Mouse (Mus musculus) left cerebral cortex, adult 11 months (tissue): ENCODE data around the gene 4931414P19Rik.
A peak's percentile ranks its signal among the peaks of the same experiment; 100 is the strongest.
"Not testable (repeated sequence)": the region's sequence is repeated elsewhere in the genome, so short reads cannot be mapped to it uniquely, and the experiment has no call there.

ENCODE experiments used
- DNase-seq: peaks from one replicate; pipeline ENCODE4 v3.0.0; 2022; ENCODE audit warnings: low spot score

4931414P19Rik gene

GRCm38 (mm10) chr14:54628103-54628502 is 22.3 kb upstream of the 4931414P19Rik start:
- DNase-seq: no peak

- no peak for DNase-seq
Measured at GRCm38 (mm10) chr14:54624976-54625375, 19.2 kb upstream of the 4931414P19Rik start.

- no peak for DNase-seq
Measured at GRCm38 (mm10) chr14:54623334-54623733, 17.5 kb upstream of the 4931414P19Rik start.

DNA sequence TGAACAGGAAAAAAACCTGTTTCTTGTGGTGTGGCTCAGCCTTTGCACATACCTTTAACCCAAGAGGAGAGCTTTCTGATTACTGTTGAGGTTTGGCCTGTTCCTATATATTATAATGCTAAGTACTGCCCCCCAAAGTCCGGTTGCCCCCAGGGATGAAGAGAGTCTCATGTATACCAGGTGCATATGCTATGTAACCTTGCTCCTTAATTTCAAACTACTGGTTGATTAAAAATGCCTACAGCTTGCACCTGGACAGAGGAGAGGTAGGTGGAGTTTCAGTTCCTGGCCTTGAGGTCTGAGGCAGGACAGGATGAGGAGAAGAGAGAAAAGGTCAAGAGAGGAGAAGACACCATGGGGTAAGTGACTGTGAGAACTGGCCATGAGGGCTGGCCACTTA is 15.3 kb upstream of the 4931414P19Rik start, which contains the start of gene Psmb11:
Psmb11 (plus strand) TSS at position 301 of the 400 bp plus-strand sequence.
- no peak for DNase-seq

DNA sequence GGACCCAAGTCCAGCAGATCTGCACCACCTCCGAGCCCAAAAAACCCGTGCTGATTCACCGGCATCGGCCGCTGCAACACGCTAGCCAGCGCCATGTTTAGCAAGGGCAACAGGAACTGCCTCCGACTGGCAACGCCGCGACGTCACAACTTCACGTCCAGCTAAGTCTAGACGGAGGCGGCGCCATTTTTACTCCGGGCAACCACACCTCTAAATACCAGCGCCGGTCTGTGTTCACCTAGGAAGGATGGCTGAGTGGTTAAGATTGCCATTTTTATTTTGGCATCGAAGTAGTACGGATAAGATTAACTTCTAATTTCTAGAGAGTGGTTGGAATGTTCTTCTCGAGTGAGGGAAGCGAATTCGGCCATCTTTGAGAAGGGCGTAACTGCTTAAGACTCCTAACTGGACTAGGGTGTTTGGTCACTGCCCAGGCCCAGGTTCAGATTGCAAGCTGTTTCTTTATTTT is 12.1 kb upstream of the 4931414P19Rik start, which contains the start of gene Psmb5:
Psmb5 (minus strand) TSS at position 126 of the 469 bp plus-strand sequence.
- peak; percentile 86 for DNase-seq

GRCm38 (mm10) chr14:54617152-54617896 is 11.5 kb upstream of the 4931414P19Rik start:
- no peak for DNase-seq

GRCm38 (mm10) chr14:54616226-54616825 is 10.5 kb upstream of the 4931414P19Rik start:
- DNase-seq: no peak

DNA sequence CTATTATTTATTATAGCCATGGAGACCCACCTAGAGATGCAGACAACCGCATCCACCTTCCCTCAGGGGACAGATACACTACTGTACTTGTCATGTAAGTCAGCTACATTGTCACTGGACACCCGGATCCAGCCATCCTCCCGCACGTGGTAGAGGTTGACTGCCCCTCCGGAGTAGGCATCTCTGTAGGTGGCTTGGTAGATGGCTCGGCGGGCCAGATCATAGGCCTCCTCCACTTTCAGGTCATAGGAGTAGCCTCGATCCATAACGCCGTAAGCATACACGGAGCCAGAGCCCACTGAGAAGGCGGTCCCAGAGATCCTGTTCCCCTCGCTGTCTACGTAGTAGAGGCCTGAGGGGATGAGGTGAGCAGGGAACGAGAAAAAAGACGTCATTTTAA is 8.3 kb upstream of the 4931414P19Rik start:
- DNase-seq: not testable (repeated sequence)

DNA sequence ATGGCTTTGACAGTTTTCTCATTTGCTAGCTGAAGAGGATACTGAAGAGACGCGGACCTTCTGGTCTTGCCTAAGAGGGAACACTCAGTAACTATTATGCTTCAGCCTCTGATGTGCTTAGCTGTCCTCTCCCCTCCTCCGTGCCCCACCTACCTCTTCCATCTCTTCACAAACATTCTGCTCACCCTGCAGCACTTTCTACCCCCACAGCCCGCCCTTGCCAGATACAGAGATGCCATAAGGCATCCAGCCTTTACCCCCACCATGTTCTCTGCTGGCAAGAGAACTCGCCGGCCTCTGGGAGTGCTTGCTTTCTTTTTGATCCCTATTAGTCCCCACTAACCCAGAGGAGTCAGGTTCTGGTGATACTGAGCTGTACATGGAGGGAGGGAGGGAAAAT is 4.9 kb upstream of the 4931414P19Rik start:
- no peak for DNase-seq

- no peak for DNase-seq
Measured at GRCm38 (mm10) chr14:54609962-54610361, 4.2 kb upstream of the 4931414P19Rik start.

DNA sequence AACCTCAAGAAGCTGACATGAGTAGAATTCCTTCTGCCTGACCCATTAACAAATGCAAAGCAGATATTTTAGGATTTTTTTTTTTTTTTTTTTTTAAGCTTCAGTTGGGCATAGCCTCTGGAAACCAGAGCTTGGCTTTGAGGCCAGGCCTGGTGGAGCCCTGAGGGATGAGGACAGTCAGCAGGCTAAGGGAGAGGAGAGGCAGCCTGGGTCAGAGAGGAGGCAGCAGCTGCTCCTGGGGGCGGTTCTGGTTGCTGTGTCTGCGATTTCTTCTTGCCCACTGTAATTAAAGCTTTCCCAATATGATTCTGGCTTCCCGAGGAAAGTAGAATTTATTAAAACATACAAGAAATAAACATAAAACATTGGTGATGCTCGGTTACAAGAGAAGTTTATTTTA is 3.5 kb upstream of the 4931414P19Rik start:
- DNase-seq: no peak

DNA sequence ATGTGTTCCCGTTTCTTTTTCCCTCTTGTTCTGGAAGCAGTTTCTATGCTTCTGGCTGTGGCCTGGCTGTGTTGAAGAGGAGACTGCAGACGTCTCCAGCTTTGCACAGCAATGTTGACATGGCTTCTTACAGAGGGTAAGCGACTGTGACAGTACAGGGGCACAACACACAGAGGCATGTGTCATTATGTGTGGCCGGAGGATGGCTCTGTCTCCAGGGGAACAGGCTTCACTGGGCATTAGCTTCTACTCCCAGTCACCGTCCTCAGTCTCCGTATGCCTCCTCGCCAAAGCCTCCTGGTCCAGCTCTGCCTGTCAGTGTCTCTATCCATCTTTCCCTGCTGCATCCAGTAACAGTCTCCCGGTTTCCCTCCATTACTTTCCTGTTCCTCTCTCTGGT is 1.4 kb upstream of the 4931414P19Rik start:
- no peak for DNase-seq

- DNase-seq: no peak
Measured at GRCm38 (mm10) chr14:54603686-54604085, 2.1 kb downstream of the 4931414P19Rik start.

- peak; percentile 90 for DNase-seq
Measured at GRCm38 (mm10) chr14:54603038-54603654, 2.6 kb downstream of the 4931414P19Rik start.

DNA sequence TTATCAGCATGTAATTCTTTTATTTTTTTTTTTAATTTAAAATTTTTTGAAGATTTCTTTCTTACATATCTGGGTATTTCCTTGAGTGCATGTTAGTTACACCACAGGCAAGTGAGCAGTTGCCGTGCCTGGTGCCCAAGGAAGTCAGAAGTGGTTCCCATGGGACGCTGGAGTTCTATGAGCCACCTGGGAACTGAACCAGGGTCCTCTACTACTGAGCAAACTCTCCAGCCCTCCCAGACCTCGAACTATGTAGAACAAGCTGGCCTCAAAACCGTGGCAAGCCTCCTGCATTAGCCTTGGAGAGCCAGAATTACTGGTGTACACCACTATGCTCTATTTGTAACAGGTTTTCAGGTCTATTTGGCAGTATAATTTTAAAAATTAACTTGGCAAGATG is 3.2 kb downstream of the 4931414P19Rik start:
- DNase-seq: no peak

DNA sequence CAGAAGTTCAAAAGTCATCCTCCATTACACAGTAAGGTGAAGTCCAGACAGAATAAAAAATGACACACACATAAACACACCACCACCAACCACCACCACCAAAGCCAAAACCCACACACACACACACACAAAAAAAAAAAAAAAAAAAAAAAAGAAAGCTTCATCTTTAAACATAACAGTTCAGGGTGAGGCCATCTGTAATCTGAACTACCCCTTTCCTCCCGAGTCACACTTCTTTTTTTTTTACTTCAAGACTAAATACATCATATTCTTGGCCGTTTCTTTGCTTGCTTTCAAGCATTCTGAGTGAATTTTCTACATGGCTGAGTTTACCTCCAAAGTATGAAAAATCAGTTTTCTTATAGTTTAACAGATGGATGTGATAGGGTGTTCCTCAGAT is 4.2 kb downstream of the 4931414P19Rik start:
- no peak for DNase-seq

DNA sequence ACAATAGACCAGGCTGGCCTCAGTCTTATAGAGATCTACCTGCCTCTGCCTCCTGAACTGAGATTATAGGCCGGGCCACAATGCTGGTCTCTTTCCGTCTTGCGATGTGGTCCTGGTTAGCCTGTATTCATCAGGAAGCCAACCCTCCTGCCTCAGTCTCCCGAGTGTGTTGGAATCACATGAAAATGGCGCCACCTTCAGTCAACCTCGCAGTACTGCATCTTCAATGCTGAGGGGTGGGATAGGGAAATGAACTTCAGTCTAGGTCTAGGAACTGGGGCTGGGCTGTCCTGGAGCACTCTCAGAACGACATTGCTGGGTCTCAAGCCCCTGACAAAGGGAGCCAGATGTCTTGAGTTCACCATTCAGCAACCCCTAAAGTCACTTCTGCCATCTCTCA is 8.7 kb downstream of the 4931414P19Rik start:
- DNase-seq: no peak

DNA sequence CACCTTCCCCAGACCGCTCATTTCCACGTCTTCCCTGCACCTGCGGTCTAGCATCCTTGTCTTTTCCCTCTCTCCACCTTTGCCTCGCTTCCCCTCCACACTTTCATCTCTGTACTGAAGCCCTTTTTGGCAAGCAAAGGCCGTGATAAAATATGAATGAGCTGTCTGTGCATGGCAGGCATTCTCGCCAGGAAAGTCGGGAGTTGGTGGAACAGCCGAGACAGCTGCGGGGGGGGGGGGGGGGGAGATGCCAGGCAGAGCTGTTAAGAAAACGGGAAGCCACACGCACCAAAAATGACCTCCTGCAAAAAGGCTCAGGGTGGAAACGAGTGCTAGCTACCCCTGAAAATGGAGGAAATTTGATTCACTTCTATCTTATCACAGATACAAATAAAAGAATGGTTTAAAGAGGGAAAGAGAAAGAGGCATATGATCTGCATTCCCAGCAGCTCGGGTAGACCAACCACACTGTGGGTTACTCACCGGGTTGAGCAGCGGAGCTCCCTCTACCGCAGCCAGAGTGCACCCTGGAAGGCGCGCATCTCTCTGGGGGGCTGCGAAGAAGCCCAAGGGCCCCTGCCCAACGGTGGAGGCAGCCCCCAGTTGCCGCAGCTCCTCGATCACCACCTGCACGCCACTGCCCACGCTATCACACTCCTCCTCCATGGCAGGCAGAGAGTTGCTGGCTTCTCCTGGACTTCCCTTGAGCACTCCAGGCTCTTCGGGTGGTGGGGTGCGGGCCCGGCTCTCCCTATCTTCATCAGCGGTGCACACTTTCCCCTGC is 11.0 kb downstream of the 4931414P19Rik start:
- no peak for DNase-seq

- no peak for DNase-seq
Measured at GRCm38 (mm10) chr14:54594055-54594454, 11.7 kb downstream of the 4931414P19Rik start.

DNA sequence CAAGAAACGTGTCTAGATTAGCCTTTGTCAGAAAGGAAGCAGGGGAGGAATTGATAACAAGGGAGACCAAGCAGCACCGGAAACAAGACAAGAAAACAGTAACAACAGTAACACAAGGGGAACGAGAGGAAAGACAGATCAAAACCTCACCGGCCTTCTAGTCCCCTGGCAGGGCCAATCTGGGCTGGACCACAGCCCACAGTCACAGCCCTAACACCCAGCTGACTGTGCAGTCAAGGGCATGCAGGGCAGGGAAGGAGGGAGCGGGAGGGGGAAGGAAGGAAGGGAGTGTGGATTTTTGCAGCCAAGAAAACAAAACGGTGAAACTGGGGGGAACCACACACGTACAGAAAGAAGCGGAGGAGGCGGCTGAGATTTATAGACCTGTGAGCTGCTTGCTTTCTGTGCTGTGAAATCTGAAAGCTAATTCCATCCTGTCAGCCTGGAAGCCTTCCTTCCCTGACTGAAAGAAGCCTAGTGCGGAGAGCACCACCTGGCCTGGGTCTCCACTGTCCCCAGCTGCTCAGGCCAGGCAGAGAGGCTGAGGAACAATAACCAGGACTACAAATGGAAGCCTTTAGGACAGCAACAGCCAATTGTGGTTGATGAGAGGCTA is 13.4 kb downstream of the 4931414P19Rik start:
- DNase-seq: no peak

DNA sequence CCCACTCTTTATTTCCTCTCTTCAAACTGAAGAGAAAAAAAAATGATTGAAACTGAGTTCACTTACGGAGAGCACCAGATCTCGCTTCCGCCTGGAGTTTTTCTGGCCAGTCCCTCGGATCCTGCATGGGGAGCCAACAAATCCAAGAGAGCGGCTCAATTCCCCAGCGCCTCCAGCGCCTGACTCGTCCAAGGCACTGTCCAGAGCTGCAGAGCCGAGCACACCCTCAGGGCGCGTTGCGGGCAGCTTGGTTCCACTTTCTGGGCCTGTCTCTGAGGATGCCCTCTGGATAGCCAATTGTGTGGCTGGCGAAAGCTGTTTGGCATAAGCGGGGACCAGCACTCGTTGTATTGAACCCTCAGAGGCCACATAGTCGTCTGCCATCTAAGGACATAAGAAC is 14.7 kb downstream of the 4931414P19Rik start:
- DNase-seq: no peak
